Mouse (Mus musculus) spleen, adult 2 months (tissue): Measurements from ENCODE around the gene Rpl3.

Experiments
- CTCF ChIP-seq: fragments of 200-500 bp; IDR thresholded peaks from 2 replicates; pipeline ENCODE4 v1.5.1; 2011; ENCODE audit warnings: mild to moderate bottlenecking, inconsistent platforms; ENCODE audit not compliant: insufficient read depth, insufficient read length, insufficient replicate concordance; ENCODE audit errors: extremely low read depth
- POLR2A ChIP-seq: fragments of 200-500 bp; IDR thresholded peaks from 2 replicates; pipeline ENCODE4 v1.6.1; 2011; ENCODE audit warnings: low read depth, low read length, inconsistent platforms

GRCm38 (mm10) chr15:80119076-80119475, 27.4 kb upstream of the Rpl3 start:
- no peak for TF ChIP-seq POLR2A
- no peak for TF ChIP-seq CTCF
